Mouse (Mus musculus): ENCODE measurements at regions not wholly inside any gene's neighbourhood (a gene's known extent, or its start where the extent isn't known, plus 50 kb on each side); places are given as distances from the start of the nearest gene placed in this dataset.
"Not testable (repeated sequence)": the region's sequence is repeated elsewhere in the genome, so short reads cannot be mapped to it uniquely, and the experiment has no call there.

- DNase-seq = no peak
Measured at GRCm38 (mm10) chr14:48842861-48843260, 169.2 kb upstream of the Otx2 start.

GRCm38 (mm10) chr14:48841278-48841677 is 167.7 kb upstream of the Otx2 start:
- DNase-seq = no peak

DNA sequence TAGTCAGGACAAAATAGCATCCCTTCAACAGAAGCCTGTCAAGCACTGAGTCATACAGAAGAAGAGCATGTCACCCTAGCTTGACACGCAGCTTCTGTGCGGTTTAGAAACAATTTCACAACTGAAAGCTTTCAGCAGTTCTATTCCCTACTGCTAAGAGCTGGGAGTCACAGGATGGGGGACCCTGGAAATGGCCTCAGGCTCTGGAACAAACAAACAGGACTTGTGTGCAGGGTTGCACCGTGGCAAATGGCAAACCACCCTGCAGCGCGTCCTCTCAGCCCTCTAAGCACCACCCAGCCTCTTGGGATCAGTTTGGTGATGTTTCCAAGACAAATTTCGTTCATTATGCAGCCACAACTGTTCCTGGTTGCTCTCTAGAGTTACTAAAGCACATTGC is 163.6 kb upstream of the Otx2 start:
- DNase-seq = no peak

- no peak for DNase-seq
Measured at GRCm38 (mm10) chr14:48836071-48836470, 162.5 kb upstream of the Otx2 start.

DNA sequence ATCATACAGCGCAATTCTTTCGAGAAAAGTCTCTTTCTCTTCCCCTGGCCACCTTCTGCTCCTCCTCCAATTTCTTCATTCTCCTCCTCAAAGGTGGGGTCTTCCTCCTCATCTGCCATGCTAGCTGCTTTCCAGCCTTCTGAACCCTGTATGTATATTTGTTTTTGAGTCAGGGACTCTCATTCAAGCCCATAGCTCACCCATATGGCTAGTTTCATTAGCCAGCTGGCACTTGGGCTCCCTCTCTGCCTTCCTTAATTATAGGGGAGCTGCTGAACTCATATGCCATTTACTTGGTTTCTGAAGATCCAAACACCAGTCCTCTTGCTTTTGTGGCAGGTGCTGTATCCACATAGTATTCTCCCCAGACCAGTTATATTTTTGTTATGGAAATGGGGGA is 160.8 kb upstream of the Otx2 start:
- no peak for DNase-seq

- DNase-seq = no peak
Measured at GRCm38 (mm10) chr14:48826421-48826820, 152.8 kb upstream of the Otx2 start.

DNA sequence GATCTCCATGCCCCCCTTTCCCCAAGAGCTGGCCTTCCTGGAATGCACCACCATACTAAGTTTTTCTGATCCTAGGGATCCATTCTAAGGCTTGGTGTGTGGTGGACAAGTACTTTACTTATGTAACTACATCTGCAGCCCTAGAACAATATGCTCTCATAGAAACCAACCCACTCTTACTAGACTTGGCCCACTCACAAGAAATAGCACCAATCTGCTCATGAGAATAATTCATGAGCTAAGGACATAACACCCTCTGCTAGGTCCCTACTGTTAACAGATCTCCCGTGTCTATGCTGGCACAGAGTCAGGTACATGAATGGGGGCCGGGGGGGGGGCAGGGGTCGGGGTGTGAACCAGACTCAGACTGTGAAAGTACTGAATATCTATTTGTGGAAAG is 150.8 kb upstream of the Otx2 start:
- DNase-seq = no peak

- no peak for DNase-seq
Measured at GRCm38 (mm10) chr14:48815941-48816340, 142.3 kb upstream of the Otx2 start.

GRCm38 (mm10) chr14:48815231-48815728 is 141.7 kb upstream of the Otx2 start:
- no peak for DNase-seq

DNA sequence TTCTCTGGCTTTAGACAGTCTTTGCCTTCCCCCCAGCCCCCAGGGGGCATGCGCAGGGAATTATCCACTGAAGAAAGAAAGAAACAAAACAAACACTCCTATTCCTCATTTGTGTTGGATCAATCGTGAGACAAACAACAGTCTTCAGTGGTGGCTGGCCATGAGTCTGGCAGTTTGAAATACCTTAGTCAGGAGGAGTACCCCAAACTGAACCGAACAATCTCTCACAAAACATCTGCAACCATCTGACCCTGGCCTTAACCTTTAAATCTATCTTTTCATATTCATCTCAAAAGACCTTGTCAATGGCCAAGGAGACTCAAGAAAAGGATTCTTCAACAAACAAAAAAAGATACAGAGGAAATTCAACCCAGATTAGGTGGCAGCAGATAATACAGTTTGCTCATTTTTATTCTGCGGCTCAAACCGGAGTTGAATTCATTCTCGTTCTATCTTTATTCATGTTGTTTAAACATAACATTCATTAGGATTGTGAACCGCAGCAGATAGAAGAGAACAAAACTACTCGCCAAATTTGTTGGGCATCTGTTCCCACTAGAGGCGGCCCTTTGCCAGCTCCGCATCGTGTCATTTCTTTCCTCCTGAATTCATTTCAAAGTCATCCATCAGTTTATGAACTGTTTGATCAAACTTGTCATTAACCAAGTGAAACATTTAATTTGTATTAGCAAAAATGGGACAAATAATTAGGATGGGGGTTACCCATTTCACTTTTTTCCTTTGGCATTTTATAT is 139.3 kb upstream of the Otx2 start:
- DNase-seq = no peak

DNA sequence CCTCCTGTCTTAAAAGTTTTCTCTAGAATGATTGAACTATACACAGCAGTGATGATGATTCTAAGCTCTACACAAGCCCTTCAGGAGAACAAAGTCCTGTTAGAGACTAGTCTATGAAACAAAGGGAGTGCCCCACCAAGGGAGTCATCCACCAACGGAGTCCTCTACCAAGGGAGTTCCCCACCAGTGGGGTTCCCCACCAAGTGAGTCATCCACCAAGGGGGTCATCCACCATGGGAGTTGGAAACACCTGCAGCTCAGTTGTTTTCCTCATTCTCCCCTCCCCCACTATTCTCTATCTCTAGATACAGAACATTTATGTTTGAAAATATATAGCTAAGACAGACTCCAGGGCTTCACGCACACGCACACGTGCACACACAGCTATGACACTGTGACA is 130.5 kb upstream of the Otx2 start:
- no peak for DNase-seq

DNA sequence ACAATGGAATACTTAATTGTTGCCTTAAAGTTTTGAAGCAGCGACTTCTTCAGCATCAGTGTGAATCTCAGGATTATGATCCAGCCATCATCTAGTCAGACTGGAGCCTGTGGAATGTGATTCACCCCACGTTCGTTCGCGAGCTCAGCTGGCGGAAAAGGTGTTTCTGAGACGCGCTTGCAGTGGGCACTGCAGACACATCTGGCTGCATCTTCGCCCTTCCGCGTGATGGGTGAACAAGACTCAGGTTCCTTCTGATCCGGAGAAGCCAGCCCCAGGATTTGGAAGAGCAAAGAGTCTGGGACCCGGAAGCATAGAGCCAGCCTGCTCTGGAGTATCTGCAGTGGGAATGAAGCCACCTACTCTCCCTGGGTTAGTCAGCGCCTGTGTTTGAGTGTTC is 127.7 kb upstream of the Otx2 start:
- no peak for DNase-seq

DNA sequence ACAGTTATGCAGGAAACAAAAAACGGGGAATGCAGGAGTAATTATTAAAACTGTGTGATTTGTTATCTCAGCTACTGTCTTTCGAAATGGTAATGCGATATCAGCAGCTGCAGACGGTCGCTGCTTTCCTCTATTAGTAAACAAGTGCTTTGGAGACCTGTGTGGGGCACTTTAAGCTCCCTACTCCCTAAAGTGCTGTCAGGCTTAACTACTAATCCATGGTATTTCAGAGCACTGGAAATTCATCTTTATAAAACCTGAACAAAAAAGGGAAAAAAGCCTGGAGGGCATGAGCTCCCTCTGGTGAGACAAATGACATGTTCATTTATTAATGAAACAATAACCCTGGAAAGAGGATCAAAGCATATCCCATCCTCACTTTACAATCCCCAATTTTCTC is 127.2 kb upstream of the Otx2 start:
- DNase-seq = no peak

- DNase-seq = no peak
Measured at GRCm38 (mm10) chr14:48800100-48800449, 126.5 kb upstream of the Otx2 start.

- DNase-seq = no peak
Measured at GRCm38 (mm10) chr14:48799442-48800099, 126.0 kb upstream of the Otx2 start.

DNA sequence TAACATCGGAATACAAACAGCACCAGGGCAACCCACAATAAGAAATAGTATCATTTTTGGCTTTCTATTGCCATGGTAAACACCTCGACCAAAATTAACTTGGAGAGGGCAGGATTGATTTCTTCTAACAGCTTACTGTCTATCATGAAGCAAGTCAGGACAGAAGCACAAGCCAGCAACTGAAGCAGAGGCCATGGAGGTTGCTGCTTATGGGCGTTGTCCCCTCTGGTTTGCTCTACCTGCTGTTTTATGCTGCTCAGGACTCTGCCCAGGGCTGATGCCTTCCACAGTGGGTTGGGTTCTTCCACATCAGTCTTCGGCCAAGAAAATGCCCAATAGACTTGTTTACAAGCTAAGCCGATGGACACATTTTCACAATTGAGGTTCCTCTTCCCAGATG is 117.9 kb upstream of the Otx2 start:
- no peak for DNase-seq

- no peak for DNase-seq
Measured at GRCm38 (mm10) chr14:48779327-48779726, 105.7 kb upstream of the Otx2 start.

GRCm38 (mm10) chr14:48770832-48771231 is 97.2 kb upstream of the Otx2 start:
- DNase-seq = no peak

DNA sequence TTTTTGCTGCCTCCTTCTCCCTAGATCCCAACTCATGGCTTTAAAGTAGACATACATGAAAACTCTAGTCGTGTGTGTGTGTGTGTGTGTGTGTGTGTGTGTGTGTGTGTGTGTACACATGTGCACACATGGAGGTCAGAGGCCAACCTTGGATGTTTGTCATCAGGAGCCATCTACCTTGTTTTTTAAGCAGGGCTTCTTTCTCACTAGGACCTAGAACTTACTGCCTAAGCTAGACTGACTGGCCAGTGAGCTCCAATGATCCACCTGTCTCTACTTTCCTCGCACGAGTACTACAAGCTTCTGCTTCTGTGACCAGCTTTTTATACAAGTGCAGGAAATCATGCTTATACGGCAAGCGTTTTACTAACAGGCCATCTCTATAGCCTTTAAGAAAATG is 89.1 kb upstream of the Otx2 start:
- no peak for DNase-seq

DNA sequence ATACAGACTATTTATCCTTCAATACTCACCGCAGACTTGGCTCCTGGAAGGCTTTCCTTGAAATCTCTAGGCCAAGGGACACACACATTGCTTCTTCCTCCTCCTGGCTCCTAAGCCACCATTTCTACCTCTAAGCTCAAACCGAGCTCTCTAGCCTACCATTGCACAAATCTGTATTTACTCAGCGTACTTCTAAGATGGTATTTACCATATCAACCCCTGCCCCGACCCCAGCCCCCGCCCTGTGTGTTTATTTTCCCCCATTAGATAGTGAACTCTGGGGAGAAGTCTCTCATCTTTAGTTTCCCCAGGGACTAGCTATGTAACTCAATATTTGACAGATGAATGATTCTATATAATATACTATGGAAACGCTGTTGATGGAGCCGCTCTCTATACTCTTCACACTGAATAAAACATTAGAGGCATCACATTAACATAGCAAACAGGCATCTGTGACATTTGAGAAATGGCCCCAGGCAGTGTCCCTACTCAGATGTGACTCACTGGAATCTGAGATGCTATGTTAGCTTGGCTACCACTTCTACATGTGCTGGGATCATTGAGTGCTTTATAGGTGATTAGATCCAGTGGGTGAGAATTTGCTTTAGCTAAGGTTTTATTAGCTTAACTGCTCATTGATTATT is 87.5 kb upstream of the Otx2 start:
- DNase-seq = no peak

DNA sequence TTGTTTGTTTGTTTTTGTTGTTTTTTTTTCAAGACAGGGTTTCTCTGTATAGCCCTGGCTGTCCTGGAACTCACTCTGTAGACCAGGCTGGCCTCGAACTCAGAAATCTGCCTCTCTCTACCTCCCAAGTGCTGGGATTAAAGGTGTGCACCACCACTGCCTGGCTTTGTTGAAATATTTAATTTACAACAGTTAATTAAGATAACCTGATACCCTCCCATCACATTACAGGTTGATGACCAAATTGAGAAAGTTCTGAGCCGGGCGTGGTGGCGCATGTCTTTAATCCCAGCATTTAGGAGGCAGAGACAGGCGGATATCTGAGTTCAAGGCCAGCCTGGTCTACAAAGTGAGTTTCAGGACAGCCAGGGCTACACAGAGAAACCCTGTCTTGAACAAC is 81.5 kb upstream of the Otx2 start:
- DNase-seq = not testable (repeated sequence)

GRCm38 (mm10) chr14:48754080-48754720 is 80.6 kb upstream of the Otx2 start:
- no peak for DNase-seq

GRCm38 (mm10) chr14:48753517-48754079 is 80.0 kb upstream of the Otx2 start:
- no peak for DNase-seq

All from lung, postnatal 36 days (tissue).